Mouse (Mus musculus): ENCODE measurements at regions not wholly inside any gene's neighbourhood (a gene's known extent, or its start where the extent isn't known, plus 50 kb on each side); places are given as distances from the start of the nearest gene placed in this dataset.
"Not testable (repeated sequence)": the region's sequence is repeated elsewhere in the genome, so short reads cannot be mapped to it uniquely, and the experiment has no call there.

DNA sequence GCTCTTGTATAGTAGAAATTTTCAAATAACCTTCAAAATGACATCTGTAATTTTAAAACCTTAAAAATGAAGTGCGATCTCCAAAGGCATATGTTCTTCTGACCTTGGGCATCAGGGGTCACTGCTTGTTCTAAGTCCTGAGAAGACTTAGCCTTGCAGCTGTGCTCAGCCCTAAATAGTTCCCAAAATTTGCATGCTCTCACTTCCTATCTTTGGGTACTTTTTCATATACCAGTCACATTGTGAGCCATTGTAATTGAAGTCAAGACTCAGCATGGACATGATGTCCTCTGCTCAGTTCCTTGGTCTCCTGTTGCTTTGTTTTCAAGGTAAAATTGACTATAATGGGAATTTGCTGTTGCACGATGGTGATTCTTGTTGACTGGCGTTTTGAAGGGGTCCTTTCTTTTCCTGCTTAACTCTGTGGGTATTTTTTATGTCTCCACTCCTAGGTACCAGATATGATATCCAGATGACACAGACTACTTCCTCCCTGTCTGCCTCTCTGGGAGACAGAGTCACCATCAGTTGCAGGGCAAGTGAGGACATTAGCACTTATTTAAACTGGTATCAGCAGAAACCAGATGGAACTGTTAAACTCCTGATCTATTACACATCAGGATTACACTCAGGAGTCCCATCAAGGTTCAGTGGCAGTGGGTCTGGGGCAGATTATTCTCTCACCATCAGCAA lies 1144.6 kb upstream of the Tacstd2 start:
- peak; percentile 25; the same call in 1 of the 2 replicates for ATAC-seq (replicated peaks; ENCODE audit: poor library complexity, severe bottlenecking)

DNA sequence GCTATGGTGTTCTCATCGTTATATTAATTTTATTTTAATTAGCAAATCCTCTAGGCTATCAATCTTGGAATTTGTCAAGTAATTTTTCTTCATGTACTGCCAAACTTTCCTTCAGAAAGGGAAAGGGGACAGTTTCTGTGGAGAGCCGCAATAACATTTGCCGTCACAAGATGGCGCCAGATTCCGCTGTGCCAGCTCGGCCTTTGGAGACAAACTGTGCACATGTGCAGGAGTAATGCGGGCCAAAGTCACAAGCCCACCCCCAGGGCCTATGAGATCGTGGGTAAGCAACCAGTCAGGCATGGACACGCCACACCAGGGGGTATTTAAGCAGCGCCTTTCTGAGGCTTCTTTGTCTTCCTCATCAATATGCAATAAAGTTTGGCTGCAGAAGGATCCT lies 1132.8 kb upstream of the Tacstd2 start:
- ATAC-seq (replicated peaks; ENCODE audit: poor library complexity, severe bottlenecking) = peak; percentile 84

DNA sequence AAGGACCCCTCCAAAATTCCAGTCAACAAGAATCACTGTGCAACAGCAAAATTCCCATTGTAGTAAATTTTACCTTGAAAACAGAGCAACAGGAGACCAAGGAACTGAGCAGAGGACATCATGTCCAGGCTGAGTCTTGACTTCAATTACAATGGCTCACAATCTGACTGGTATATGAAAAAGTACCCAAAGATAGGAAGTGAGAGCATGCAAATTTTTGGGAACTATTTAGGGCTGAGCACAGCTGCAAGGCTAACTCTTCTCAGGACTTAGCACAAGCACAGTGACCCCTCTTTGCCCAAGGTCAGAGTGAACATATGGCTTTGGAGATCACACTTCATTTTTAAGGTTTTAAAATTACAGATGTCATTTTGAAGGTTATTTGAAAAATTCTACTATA lies 1096.7 kb upstream of the Tacstd2 start:
- ATAC-seq (replicated peaks; ENCODE audit: poor library complexity, severe bottlenecking) = not testable (repeated sequence)

DNA sequence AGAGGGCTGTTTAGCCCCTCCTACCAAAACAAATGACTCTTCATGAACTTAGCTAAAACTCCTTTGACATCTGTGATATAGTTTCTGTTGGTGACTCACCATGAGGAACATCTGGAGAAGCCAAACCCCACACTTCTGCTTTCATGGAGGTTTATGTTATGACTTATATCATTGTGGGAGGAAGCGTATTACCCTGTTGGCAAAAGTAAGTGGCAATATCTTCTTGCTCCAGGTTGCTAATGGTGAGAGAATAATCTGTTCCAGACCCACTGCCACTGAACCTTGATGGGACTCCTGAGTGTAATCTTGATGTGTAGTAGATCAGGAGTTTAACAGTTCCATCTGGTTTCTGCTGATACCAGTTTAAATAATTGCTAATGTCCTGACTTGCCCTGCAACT lies 1096.2 kb upstream of the Tacstd2 start:
- ATAC-seq (replicated peaks; ENCODE audit: poor library complexity, severe bottlenecking) = peak; percentile 70

DNA sequence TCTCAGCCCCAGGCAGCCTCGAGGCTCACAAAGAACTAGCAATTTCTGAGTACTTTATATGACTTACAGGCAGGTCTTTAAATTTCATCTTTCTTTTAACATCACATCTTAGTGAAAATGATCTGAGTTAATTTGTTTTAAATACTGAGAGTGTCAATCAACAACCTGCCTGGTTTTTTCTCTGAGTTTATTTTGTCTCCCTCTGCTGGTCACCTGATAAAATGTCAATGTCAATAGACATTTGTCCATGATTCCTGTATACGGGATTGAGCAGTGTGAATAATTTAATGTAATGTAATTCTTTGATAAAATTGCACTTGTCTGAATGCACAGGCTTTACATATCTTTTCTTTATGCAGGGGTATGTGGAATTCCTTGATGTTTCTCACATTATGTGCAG lies 1070.4 kb upstream of the Tacstd2 start:
- ATAC-seq (replicated peaks; ENCODE audit: poor library complexity, severe bottlenecking) = no peak
